Mouse (Mus musculus) hindbrain, embryonic 15.5 days (tissue): Measurements from ENCODE around the gene Arrdc5. TPM values are rescaled to one million over a fixed set of nuclear protein-coding genes. Genes with fewer than 3 reads are reported as not detected.
A peak's percentile ranks its signal among the peaks of the same experiment; 100 is the strongest.

Source experiments
- ATAC-seq: fragments of 200-750 bp; cut with Nextera tagmentation; 2 replicates; pipeline ENCODE4 v1.8.0; 2017; ENCODE audit warnings: low read depth, moderate number of reproducible peaks, moderate TSS enrichment; ENCODE audit not compliant: low FRiP score
- H3K27ac ChIP-seq: fragments of 300-500 bp; sonication (generic); replicated peaks from 2 replicates; pipeline ENCODE4 v1.5.1; 2015; ENCODE audit warnings: mild to moderate bottlenecking, inconsistent platforms
- H3K27me3 ChIP-seq: fragments of 300-500 bp; sonication (generic); 2 replicates; pipeline ENCODE4 v1.6.1; 2015; ENCODE audit warnings: control low read depth, inconsistent platforms
- H3K36me3 ChIP-seq: fragments of 300-500 bp; sonication (generic); 2 replicates; pipeline ENCODE4 v1.6.1; 2015; ENCODE audit warnings: control low read depth, inconsistent platforms
- H3K4me1 ChIP-seq: fragments of 300-500 bp; sonication (generic); replicated peaks from 2 replicates; pipeline ENCODE4 v1.6.1; 2015; ENCODE audit warnings: control low read depth, inconsistent platforms
- H3K4me2 ChIP-seq: fragments of 300-500 bp; sonication (generic); 2 replicates; pipeline ENCODE4 v1.6.1; 2015; ENCODE audit warnings: moderate library complexity, mild to moderate bottlenecking, inconsistent platforms
- H3K4me3 ChIP-seq: fragments of 300-500 bp; sonication (generic); 2 replicates; pipeline ENCODE4 v1.5.1; 2015; ENCODE audit warnings: mild to moderate bottlenecking, inconsistent platforms
- H3K9ac ChIP-seq: fragments of 300-500 bp; sonication (generic); 2 replicates; pipeline ENCODE4 v1.6.1; 2015; ENCODE audit warnings: inconsistent platforms
- H3K9me3 ChIP-seq: fragments of 300-500 bp; sonication (generic); 2 replicates; pipeline ENCODE4 v1.6.1; 2016; ENCODE audit warnings: control low read depth, inconsistent platforms
- WGBS: fragments of 180-500 bp; shearing (Covaris S2); methylation state at CpG from one replicate; pipeline ENCODE4 v1.1.7; 2015; 5-methylcytosine and 5-hydroxymethylcytosine counted together
- polyA plus RNA-seq: library from polyadenylated mRNA; unstranded; fragments of >200 nt; fragmentation: Nextera tagmentation; extraction: Ambion mirVana; gene quantifications from 2 replicates; pipeline ENCODE4 v1.2.1, GENCODE M21; 2015

Gene Arrdc5
- polyA plus RNA-seq, 1 experiment from 2014 or later, result not detected

DNA sequence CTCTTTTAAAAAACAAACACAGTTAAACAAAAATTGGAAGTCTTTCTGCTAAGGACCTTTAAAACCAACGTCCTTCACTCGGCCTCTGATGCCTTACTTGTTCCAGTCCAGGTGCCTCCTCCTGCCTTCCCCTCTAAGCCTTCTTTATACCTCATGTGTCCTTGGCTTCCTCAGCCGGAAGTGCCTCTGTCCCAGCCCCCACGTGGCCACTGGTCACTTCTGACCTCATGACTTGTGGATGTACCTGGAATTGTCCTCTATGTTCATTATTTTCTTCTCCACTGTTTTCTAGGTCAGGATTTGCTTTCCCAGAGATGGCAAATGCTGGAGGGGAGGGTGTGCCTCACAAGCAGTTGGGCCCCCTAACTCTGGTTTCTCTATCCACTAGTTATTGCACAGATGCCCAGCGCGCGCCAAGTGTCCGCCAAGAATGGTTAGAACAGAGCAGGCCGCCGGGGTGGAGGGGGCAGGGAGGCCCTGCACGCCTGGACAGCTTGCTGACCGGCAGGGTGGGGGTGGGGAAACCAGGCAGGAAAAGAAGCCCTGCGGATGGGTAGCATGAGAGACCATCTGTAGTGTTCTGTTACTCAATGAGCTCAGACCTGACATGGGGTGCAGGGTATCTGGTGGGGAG lies 2.4 kb upstream of the Arrdc5 start:
- Histone ChIP-seq H3K36me3 (no peaks in the 10 kb centered on the region), H3K27me3 (no peaks in the 10 kb centered on the region), H3K4me1 (peaks cover 17% of the 10 kb centered on the region), H3K9me3 (no peaks in the 10 kb centered on the region), H3K4me2 (peak overlapping the region; percentile 80), H3K4me3 (no peak overlapping the region), H3K9ac (no peak overlapping the region), H3K27ac (no peak overlapping the region)
- peak; percentile 9; the same call in 1 of the 2 replicates for ATAC-seq
- 24% methylated on average over 13 of the region's 13 CpGs for WGBS

DNA sequence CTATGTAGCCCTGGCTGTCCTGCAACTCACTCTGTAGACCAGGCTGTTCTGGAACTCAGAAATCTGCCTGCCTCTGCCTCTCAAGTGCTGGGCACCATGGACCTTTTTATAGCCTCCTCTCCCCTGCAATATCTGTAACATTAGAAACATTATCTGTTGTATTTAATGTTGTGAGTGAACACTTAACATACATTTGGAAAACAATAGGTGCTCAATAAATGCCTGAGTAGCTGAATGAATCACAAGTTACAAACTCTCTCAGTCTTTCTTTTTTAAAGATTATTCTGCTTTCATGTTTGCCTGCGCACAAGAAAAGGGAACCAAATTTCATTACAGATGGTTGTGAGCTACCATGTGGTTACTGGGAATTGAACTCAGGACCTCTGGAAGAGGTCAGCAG lies 1.8 kb downstream of the Arrdc5 start:
- H3K9ac ChIP-seq, result no peak overlapping the region
- 93% methylated on average over 1 of the region's 1 CpGs for WGBS
- no peak overlapping the region for H3K27ac ChIP-seq
- H3K9me3 ChIP-seq, result no peaks in the 10 kb centered on the region
- no peak for ATAC-seq
- H3K4me3 ChIP-seq, result no peak overlapping the region
- H3K4me1 ChIP-seq, result peaks cover 2% of the 10 kb centered on the region
- H3K27me3 ChIP-seq, result no peaks in the 10 kb centered on the region
- H3K4me2 ChIP-seq, result no peak overlapping the region
- no peaks in the 10 kb centered on the region for H3K36me3 ChIP-seq

DNA sequence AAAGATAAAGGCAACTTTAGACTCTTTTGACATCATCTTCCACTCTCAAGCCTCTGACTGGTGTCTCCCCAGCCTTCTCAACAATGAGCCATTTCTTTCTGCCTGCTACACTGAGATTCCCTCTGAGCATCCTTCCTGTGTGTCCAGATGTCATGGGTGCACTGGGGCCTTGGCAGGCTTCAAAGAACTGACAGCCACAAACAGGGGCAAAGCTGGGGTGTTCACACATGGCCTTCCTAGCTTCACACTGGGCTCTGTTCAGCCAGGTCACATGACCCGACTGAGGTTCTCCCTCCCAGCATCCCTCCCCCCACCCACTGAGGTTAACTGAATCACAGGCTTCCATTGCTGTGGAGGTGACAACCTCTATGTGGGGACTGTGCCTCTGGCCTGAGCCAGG lies 3.9 kb downstream of the Arrdc5 start:
- Histone ChIP-seq H3K9ac (no peak overlapping the region), H3K4me1 (peaks cover 4% of the 10 kb centered on the region), H3K27me3 (no peaks in the 10 kb centered on the region), H3K36me3 (no peaks in the 10 kb centered on the region), H3K27ac (no peak overlapping the region), H3K4me2 (no peak overlapping the region), H3K9me3 (no peaks in the 10 kb centered on the region), H3K4me3 (no peak overlapping the region)
- ATAC-seq, result no peak
- WGBS, result 70% methylated on average over 1 of the region's 1 CpGs

GRCm38 (mm10) chr17:56294241-56294640 lies 5.8 kb downstream of the Arrdc5 start:
- Histone ChIP-seq H3K4me1 (peaks cover 23% of the 10 kb centered on the region), H3K36me3 (no peaks in the 10 kb centered on the region), H3K4me3 (no peak overlapping the region), H3K27ac (no peak overlapping the region), H3K9me3 (no peaks in the 10 kb centered on the region), H3K27me3 (no peaks in the 10 kb centered on the region), H3K9ac (no peak overlapping the region), H3K4me2 (no peak overlapping the region)
- 80% methylated on average over 19 of the region's 19 CpGs for WGBS
- no peak for ATAC-seq

GRCm38 (mm10) chr17:56293291-56293690 lies 6.8 kb downstream of the Arrdc5 start:
- Histone ChIP-seq H3K9ac (no peak overlapping the region), H3K27me3 (no peaks in the 10 kb centered on the region), H3K4me1 (peaks cover 25% of the 10 kb centered on the region), H3K36me3 (no peaks in the 10 kb centered on the region), H3K4me2 (no peak overlapping the region), H3K27ac (no peak overlapping the region), H3K9me3 (no peaks in the 10 kb centered on the region), H3K4me3 (no peak overlapping the region)
- no peak for ATAC-seq
- 69% methylated on average over 1 of the region's 1 CpGs for WGBS

DNA sequence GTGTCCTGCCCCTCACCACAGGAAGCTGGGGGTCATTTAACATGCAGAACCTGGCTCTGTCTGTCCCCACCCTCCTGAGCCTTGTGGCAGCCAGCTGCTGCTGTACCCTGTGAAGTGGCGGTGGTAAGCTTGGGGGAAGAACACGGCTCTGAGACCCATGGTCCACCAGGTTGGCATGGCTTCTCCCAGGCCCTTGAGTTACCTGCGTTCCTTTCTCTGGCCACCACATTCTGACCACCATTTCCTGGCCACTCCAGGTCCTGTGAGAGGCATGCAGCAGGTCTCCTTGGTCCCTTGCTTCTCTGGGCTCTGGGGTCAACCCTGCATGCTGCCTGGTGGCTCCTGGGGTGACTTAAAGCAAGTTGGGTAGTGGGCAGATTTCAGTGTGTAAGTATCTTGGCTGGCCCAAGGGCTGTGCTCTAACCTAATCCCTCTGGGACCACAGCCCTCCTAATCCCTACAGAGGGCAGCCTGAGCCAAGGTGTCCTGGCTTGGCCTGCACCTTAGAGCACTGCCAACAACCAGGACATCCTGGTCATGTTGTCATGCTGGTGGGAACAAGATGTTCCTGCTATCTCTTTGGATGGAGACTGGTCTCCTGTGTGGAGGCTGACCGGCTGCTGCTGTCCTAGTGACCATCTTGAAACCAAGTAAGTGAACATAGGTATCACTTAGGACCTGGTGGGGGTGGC lies 7.4 kb downstream of the Arrdc5 start, which contains the start of gene Plin3:
Gene Plin3, minus strand, starts transcription at position 343 of the 692 bp plus-strand sequence.
- Histone ChIP-seq H3K4me1 (peaks cover 25% of the 10 kb centered on the region), H3K27me3 (no peaks in the 10 kb centered on the region), H3K9me3 (no peaks in the 10 kb centered on the region), H3K9ac (no peak within 1 kb of the TSS), H3K4me2 (no peak within 1 kb of the TSS), H3K4me3 (no peak within 1 kb of the TSS), H3K27ac (0 out of 2 replicates have a peak within 1 kb of the TSS, but pooled peaks have one; percentile 63), H3K36me3 (no peaks in the 10 kb centered on the region)
- WGBS, result 87% methylated on average over 4 of the region's 4 CpGs
- no peak for ATAC-seq

DNA sequence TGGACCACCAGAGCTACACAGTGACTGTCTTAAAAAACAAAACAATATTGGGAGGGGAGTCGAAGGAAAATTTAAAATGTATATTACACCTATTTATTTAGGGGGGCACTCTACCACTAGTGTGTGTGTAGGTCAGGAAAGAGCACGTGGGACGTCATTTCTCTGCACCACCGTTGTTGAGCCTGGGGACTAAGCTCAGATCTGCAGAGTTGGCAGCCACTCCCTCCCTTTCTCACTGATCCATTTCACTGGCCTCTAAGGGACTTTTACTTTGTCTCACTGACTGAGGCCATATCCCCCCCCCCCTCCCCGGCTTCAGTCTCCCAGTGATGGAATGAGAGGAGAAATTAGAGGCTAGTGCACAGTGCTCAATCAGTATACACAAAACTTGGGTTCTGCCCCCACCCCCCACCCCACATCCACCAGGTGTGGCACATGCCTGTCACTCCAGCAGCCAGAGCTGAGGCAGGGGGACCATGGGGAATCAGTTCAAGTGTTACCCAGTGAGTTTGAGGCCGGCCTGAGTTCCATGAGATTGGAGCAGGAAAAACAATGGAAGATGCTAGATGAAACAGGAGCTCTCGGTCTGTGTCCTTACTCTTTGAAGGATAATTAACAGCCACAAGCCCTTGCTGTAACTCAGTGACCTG lies 8.1 kb downstream of the Arrdc5 start:
- Histone ChIP-seq H3K4me2 (no peak overlapping the region), H3K27me3 (no peaks in the 10 kb centered on the region), H3K4me1 (peaks cover 25% of the 10 kb centered on the region), H3K9me3 (no peaks in the 10 kb centered on the region), H3K4me3 (no peak overlapping the region), H3K27ac (0 out of 2 replicates have a peak overlapping the region, but pooled peaks have one; percentile 63), H3K36me3 (no peaks in the 10 kb centered on the region), H3K9ac (no peak overlapping the region)
- WGBS, result 65% methylated on average over 7 of the region's 7 CpGs
- no peak for ATAC-seq

DNA sequence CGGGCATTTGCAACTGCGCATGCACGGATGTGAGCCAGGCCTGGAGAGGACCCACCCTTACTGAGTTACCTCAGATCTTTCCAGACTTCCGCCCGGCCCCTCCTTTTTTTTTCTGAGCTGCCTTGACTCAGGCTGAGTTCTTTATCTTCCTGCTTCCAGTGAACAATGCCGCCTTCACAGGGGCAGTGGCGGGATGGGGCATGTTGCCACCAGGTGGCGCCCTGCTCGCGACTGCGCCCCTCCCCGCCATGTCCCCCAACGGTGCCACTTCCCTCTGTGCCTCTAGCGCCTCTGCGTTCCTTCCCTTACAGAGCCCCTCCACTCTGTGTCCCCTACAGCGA lies 8.9 kb downstream of the Arrdc5 start:
- H3K9me3 ChIP-seq, result no peaks in the 10 kb centered on the region
- WGBS, result 0% methylated on average over 16 of the region's 16 CpGs
- H3K36me3 ChIP-seq, result no peaks in the 10 kb centered on the region
- peak; percentile 83 for ATAC-seq
- H3K27me3 ChIP-seq, result no peaks in the 10 kb centered on the region
- H3K9ac ChIP-seq, result no peak overlapping the region; the same call in 1 of the 2 replicates
- H3K27ac ChIP-seq, result peak overlapping the region; percentile 63
- peaks cover 25% of the 10 kb centered on the region for H3K4me1 ChIP-seq
- H3K4me3 ChIP-seq, result peak overlapping the region; percentile 30
- peak overlapping the region; percentile 53 for H3K4me2 ChIP-seq

DNA sequence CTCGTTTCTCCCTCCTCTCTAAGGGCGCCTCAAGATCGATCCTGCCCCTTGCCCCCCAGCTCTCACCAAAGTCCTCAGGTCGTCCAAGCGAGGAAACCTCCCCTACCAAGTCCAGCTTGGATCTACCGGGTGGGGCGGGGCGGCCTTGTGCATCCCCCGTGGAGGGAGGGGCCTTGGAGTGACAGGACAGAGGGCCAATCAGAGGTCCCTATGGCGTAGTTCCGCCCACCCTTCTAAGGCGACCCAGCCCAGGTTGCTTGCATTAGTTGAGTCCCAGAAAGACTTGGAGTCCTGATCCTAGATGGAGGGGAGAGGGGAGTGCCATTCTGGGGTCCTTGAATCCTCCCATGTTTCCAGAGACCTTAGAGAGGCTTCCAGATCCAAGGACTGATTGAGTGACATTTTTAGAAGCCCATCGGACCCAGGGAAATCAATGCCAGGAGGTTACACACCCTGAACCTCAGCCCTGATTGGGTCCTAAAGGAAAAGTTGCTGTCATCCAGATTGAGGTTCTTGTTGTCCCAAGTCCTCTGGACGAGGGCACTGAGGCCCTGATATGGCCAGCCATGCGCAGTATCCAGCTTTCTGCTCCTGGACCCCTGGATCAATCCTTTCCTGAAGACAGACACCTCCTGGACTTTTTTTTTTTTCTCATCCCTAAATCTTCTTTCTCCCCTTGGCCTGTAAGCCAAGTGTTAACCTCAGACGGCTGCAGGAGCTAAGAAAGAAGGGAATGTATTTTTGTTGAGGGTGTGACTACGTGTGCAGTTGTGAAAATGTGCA lies 9.5 kb downstream of the Arrdc5 start:
- WGBS, result 8% methylated on average over 16 of the region's 17 CpGs
- H3K27me3 ChIP-seq, result no peaks in the 10 kb centered on the region
- H3K4me2 ChIP-seq, result peak overlapping the region; percentile 53
- peak overlapping the region; percentile 30 for H3K4me3 ChIP-seq
- H3K27ac ChIP-seq, result peak overlapping the region; percentile 63
- H3K9me3 ChIP-seq, result no peaks in the 10 kb centered on the region
- peaks cover 25% of the 10 kb centered on the region for H3K4me1 ChIP-seq
- peak overlapping the region; percentile 20; the same call in 1 of the 2 replicates for H3K9ac ChIP-seq
- H3K36me3 ChIP-seq, result no peaks in the 10 kb centered on the region
- peak; percentile 47; the same call in 1 of the 2 replicates for ATAC-seq

GRCm38 (mm10) chr17:56289371-56290331 lies 10.4 kb downstream of the Arrdc5 start:
- H3K9ac ChIP-seq, result peak overlapping the region; percentile 20; the same call in 1 of the 2 replicates

GRCm38 (mm10) chr17:56288866-56289265 lies 11.2 kb downstream of the Arrdc5 start:
- no peak overlapping the region for H3K9ac ChIP-seq
- H3K27ac ChIP-seq, result peak overlapping the region; percentile 38; the same call in 1 of the 2 replicates
- no peaks in the 10 kb centered on the region for H3K9me3 ChIP-seq
- H3K4me2 ChIP-seq, result peak overlapping the region; percentile 53
- ATAC-seq, result no peak
- 69% methylated on average over 3 of the region's 3 CpGs for WGBS
- H3K4me1 ChIP-seq, result peaks cover 25% of the 10 kb centered on the region
- H3K27me3 ChIP-seq, result no peaks in the 10 kb centered on the region
- no peak overlapping the region for H3K4me3 ChIP-seq
- H3K36me3 ChIP-seq, result no peaks in the 10 kb centered on the region

More at GRCm38 (mm10) chr17:56289371-56290331, 10.4 kb downstream of the Arrdc5 start:
- Histone ChIP-seq H3K27me3 (no peaks in the 10 kb centered on the region), H3K4me3 (peak overlapping the region; percentile 30), H3K4me1 (peaks cover 25% of the 10 kb centered on the region), H3K9me3 (no peaks in the 10 kb centered on the region), H3K36me3 (no peaks in the 10 kb centered on the region), H3K27ac (peak overlapping the region; percentile 54), H3K4me2 (peak overlapping the region; percentile 53)
- WGBS, result 6% methylated on average over 23 of the region's 23 CpGs
- ATAC-seq, result no peak
